Mouse (Mus musculus) neural tube, embryonic 13.5 days (tissue): ENCODE data around the gene Angpt4. TPM values are rescaled to one million over a fixed set of nuclear protein-coding genes. Genes with fewer than 3 reads are reported as not detected.

Experiments
- ATAC-seq: fragments of 200-750 bp; cut with Nextera tagmentation; 2 replicates; pipeline ENCODE4 v1.8.0; 2017; ENCODE audit warnings: low read depth, mild to moderate bottlenecking, moderate TSS enrichment, moderate library complexity
- H3K27ac ChIP-seq: fragments of 300-500 bp; sonication (generic); replicated peaks from 2 replicates; pipeline ENCODE4 v1.5.1; 2015; ENCODE audit warnings: moderate library complexity, mild to moderate bottlenecking, inconsistent platforms
- H3K27me3 ChIP-seq: fragments of 300-500 bp; sonication (generic); 2 replicates; pipeline ENCODE4 v1.6.1; 2015; ENCODE audit warnings: mild to moderate bottlenecking, inconsistent platforms
- H3K36me3 ChIP-seq: fragments of 300-500 bp; sonication (generic); 2 replicates; pipeline ENCODE4 v1.6.1; 2015; ENCODE audit warnings: mild to moderate bottlenecking, inconsistent platforms
- H3K4me1 ChIP-seq: fragments of 300-500 bp; sonication (generic); replicated peaks from 2 replicates; pipeline ENCODE4 v1.6.1; 2015; ENCODE audit warnings: inconsistent platforms
- H3K4me2 ChIP-seq: fragments of 300-500 bp; sonication (generic); 2 replicates; pipeline ENCODE4 v1.6.1; 2015; ENCODE audit warnings: inconsistent platforms, mild to moderate bottlenecking, moderate library complexity
- H3K4me3 ChIP-seq: fragments of 300-500 bp; sonication (generic); 2 replicates; pipeline ENCODE4 v1.5.1; 2015; ENCODE audit warnings: mild to moderate bottlenecking, inconsistent platforms
- H3K9ac ChIP-seq: fragments of 300-500 bp; sonication (generic); 2 replicates; pipeline ENCODE4 v1.6.1; 2015; ENCODE audit warnings: moderate library complexity, mild to moderate bottlenecking, inconsistent platforms
- H3K9me3 ChIP-seq: fragments of 300-500 bp; sonication (generic); 2 replicates; pipeline ENCODE4 v1.6.1; 2016; ENCODE audit warnings: inconsistent platforms
- WGBS: fragments of 180-500 bp; shearing (Covaris S2); methylation state at CpG from one replicate; pipeline ENCODE4 v1.1.7; 2015; 5-methylcytosine and 5-hydroxymethylcytosine counted together
- polyA plus RNA-seq: library from polyadenylated mRNA; unstranded; fragments of >200 nt; fragmentation: Nextera tagmentation; extraction: Ambion mirVana; gene quantifications from 2 replicates; pipeline ENCODE4 v1.2.1, GENCODE M21; 2015

The Angpt4 gene
- polyA plus RNA-seq, 1 experiment from 2014 or later = 0.63 TPM

DNA sequence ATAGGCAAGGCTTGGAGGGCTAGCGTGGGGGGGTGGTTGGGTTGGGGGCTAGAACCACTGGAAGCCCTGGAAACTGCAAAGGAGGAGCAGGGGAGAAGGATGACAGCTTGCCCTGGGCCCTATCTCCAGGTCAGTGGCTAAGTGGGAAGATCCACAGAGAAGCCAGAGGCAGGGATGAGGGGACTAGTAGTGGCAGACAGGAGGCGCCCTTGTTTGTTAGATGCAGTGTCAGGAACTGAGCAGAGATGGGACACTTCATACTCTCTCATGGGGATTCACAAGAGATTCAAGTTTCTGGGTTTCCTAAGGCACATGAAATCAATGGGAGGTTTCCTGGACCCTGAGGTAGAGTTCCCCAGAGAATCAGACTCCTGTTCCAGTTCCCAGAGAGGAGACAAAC lies 30.3 kb downstream of the Angpt4 start:
- no peaks in the 10 kb centered on the region for H3K9me3 ChIP-seq
- H3K27me3 ChIP-seq = no peaks in the 10 kb centered on the region
- H3K36me3 ChIP-seq = no peaks in the 10 kb centered on the region
- no peak overlapping the region for H3K27ac ChIP-seq
- no peak for ATAC-seq
- no peak overlapping the region for H3K4me3 ChIP-seq
- no peak overlapping the region for H3K9ac ChIP-seq
- no peak overlapping the region for H3K4me2 ChIP-seq
- WGBS = 41% methylated on average over 2 of the region's 2 CpGs
- peaks cover 12% of the 10 kb centered on the region for H3K4me1 ChIP-seq

DNA sequence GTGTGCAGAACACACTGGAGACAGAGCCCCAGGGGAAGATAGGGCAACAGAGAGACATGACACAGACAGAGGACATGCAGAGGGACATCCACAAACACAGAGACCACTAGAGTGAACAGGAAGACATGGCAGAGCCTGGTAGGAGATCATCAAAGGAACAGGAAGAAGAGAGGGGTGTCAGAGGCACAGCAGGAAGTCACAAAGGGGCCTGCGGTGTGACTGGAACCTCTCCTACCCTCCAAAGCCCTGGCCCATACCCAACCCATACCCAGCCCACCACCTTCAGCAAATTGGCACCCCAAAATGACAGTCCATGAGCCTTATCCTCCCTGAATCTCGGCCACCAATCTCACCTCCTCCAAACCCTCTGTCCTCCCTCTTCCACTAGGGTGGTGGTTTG lies 33.1 kb downstream of the Angpt4 start:
- H3K27me3 ChIP-seq = no peaks in the 10 kb centered on the region
- no peaks in the 10 kb centered on the region for H3K4me1 ChIP-seq
- no peak for ATAC-seq
- no peaks in the 10 kb centered on the region for H3K9me3 ChIP-seq
- H3K27ac ChIP-seq = no peak overlapping the region
- H3K36me3 ChIP-seq = no peaks in the 10 kb centered on the region
- WGBS = 65% methylated on average over 2 of the region's 2 CpGs
- no peak overlapping the region for H3K9ac ChIP-seq
- no peak overlapping the region for H3K4me2 ChIP-seq
- no peak overlapping the region for H3K4me3 ChIP-seq

DNA sequence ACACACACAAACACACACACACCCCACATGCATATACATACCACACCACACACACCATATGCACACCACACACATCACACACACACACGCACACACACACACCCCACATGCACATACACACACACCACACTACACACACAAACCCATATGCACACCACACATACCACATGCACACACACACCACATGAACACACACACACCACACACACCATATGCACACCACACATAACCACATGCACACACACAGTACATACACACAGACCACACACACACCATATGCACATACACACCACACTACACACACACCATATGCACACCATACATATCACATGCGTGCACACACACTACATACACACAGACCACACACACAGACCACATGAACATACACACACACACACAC lies 36.6 kb downstream of the Angpt4 start:
- Histone ChIP-seq H3K4me1 (no peaks in the 10 kb centered on the region), H3K9me3 (no peaks in the 10 kb centered on the region), H3K36me3 (no peaks in the 10 kb centered on the region), H3K4me3 (no peak overlapping the region), H3K27ac (no peak overlapping the region), H3K4me2 (no peak overlapping the region), H3K9ac (no peak overlapping the region), H3K27me3 (no peaks in the 10 kb centered on the region)
- 93% methylated on average over 2 of the region's 2 CpGs for WGBS
- no peak for ATAC-seq

DNA sequence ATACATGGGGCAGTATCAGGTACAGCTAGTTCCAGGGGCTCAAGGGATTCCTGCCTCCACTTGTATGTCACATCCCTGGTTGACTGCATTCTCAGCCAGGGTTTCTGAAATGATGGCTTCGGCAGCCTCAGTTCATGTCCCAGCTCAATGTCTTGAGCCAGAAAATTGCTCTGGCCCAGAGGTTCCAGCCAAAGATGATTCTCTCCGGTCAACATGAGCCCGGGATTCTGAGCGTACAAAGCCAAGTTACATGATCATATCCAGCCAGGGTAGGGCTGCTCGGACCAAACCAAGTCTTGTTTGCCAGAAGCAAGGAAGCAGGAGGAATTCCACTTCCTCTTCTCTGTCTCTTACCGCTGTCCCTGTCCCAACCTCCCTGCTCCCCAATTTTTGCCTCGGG lies 37.3 kb downstream of the Angpt4 start:
- Histone ChIP-seq H3K27me3 (no peaks in the 10 kb centered on the region), H3K4me3 (no peak overlapping the region), H3K9ac (no peak overlapping the region), H3K4me1 (no peaks in the 10 kb centered on the region), H3K36me3 (no peaks in the 10 kb centered on the region), H3K9me3 (no peaks in the 10 kb centered on the region), H3K4me2 (no peak overlapping the region), H3K27ac (no peak overlapping the region)
- 86% methylated on average over 7 of the region's 7 CpGs for WGBS
- ATAC-seq = no peak

GRCm38 (mm10) chr2:151949082-151949774 lies 38.2 kb downstream of the Angpt4 start:
- H3K4me2 ChIP-seq = no peak overlapping the region
- no peak overlapping the region for H3K4me3 ChIP-seq
- ATAC-seq = no peak
- no peaks in the 10 kb centered on the region for H3K27me3 ChIP-seq
- H3K36me3 ChIP-seq = no peaks in the 10 kb centered on the region
- H3K27ac ChIP-seq = no peak overlapping the region
- no peak overlapping the region for H3K9ac ChIP-seq
- H3K4me1 ChIP-seq = no peaks in the 10 kb centered on the region
- 54% methylated on average over 2 of the region's 2 CpGs for WGBS
- H3K9me3 ChIP-seq = no peaks in the 10 kb centered on the region

GRCm38 (mm10) chr2:151953665-151954064 lies 42.7 kb downstream of the Angpt4 start:
- H3K27me3 ChIP-seq = no peaks in the 10 kb centered on the region
- no peaks in the 10 kb centered on the region for H3K36me3 ChIP-seq
- no peak overlapping the region for H3K9ac ChIP-seq
- H3K9me3 ChIP-seq = no peaks in the 10 kb centered on the region
- H3K4me3 ChIP-seq = no peak overlapping the region
- 90% methylated on average over 8 of the region's 8 CpGs for WGBS
- ATAC-seq = no peak
- no peak overlapping the region for H3K27ac ChIP-seq
- no peak overlapping the region for H3K4me2 ChIP-seq
- no peaks in the 10 kb centered on the region for H3K4me1 ChIP-seq

GRCm38 (mm10) chr2:151956500-151957137 lies 45.6 kb downstream of the Angpt4 start:
- WGBS = 81% methylated on average over 4 of the region's 4 CpGs

DNA sequence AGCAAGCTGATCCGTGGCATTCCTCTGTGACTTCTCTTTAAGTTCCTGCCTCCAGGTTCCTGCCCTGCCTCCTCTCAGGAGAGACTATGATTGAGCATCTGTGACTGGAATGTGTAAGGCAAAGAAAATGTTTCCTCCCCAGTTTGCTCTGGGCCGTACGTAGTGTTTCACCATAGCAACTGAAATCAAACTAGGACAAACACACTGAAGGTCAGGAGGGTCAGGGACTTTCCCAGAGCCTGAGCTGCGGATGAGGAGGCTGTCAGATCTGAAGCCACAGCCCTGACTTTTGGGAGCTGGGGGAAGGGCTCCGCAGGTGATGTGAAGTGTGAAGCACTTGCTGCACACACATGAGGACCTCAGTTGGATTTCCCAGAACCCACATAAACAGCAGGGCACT lies 48.3 kb downstream of the Angpt4 start:
- Histone ChIP-seq H3K36me3 (no peaks in the 10 kb centered on the region), H3K27me3 (no peaks in the 10 kb centered on the region), H3K4me3 (no peak overlapping the region), H3K9ac (no peak overlapping the region), H3K9me3 (no peaks in the 10 kb centered on the region), H3K4me1 (peaks cover 29% of the 10 kb centered on the region), H3K27ac (no peak overlapping the region), H3K4me2 (no peak overlapping the region)
- ATAC-seq = no peak
- WGBS = 43% methylated on average over 5 of the region's 5 CpGs

More at GRCm38 (mm10) chr2:151956500-151957137, 45.6 kb downstream of the Angpt4 start:
- H3K4me2 ChIP-seq = no peak overlapping the region
- no peaks in the 10 kb centered on the region for H3K36me3 ChIP-seq
- H3K9ac ChIP-seq = no peak overlapping the region
- ATAC-seq = no peak
- H3K27ac ChIP-seq = no peak overlapping the region
- H3K27me3 ChIP-seq = no peaks in the 10 kb centered on the region
- H3K9me3 ChIP-seq = no peaks in the 10 kb centered on the region
- 0 out of 2 replicates have a peak, but pooled peaks cover 5% of the 10 kb centered on the region for H3K4me1 ChIP-seq
- no peak overlapping the region for H3K4me3 ChIP-seq

DNA sequence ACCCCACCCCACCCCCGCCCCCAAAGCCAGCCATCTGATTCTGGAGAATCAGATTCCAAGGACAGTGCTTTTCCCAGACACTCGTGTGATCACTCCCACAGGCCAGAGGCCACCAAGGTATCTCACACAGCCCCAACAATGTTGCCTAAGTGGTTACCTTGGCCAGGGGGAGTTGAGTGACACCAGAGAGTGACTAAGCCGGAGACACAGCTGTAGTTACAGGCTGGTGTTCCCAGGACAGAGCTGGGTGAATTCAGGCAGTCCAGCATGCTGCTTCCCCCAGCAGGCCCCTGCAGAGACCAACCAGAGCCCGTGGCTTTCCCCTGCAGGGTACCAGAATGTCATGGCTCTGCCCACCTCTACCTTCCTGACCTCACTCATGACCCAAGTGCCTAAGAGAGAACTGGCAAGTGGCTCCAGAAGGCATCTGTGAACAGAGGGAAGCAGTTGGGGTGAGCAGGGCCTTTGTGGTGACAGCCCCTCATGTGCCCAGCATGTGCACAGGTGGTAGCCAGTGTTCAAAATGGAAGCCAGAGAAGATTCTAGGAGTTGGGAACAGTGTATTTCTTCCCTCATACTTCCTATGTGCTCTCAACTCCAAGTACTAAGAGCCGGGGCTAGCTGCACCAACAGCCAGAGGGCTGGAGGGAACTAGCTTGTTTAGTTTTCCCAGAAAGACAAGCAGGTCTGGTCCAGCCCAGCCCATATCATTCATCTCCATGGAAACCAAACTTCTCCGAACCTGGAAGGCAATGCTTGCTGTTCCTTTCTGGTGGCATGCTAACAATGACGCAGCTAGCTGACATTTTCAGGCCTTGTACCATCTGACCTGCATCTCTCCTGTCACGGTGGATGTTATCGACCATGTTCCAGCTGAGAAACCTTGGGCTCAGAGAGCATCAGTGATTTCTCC lies 50.5 kb downstream of the Angpt4 start:
- 48% methylated on average over 9 of the region's 9 CpGs for WGBS
- ATAC-seq = no peak
- Histone ChIP-seq H3K4me3 (no peak overlapping the region), H3K9me3 (no peaks in the 10 kb centered on the region), H3K36me3 (no peaks in the 10 kb centered on the region), H3K4me2 (no peak overlapping the region), H3K4me1 (peaks cover 43% of the 10 kb centered on the region), H3K27me3 (no peaks in the 10 kb centered on the region), H3K27ac (no peak overlapping the region), H3K9ac (no peak overlapping the region)

GRCm38 (mm10) chr2:151962474-151962873 lies 51.5 kb downstream of the Angpt4 start:
- Histone ChIP-seq H3K36me3 (no peaks in the 10 kb centered on the region), H3K4me3 (no peak overlapping the region), H3K9me3 (no peaks in the 10 kb centered on the region), H3K4me1 (peaks cover 52% of the 10 kb centered on the region), H3K4me2 (no peak overlapping the region), H3K27me3 (no peaks in the 10 kb centered on the region), H3K9ac (no peak overlapping the region), H3K27ac (peak overlapping the region; percentile 33; the same call in 1 of the 2 replicates)
- WGBS = 57% methylated on average over 10 of the region's 10 CpGs
- ATAC-seq = 0 out of 2 replicates have a peak, but pooled peaks have one; percentile 40

DNA sequence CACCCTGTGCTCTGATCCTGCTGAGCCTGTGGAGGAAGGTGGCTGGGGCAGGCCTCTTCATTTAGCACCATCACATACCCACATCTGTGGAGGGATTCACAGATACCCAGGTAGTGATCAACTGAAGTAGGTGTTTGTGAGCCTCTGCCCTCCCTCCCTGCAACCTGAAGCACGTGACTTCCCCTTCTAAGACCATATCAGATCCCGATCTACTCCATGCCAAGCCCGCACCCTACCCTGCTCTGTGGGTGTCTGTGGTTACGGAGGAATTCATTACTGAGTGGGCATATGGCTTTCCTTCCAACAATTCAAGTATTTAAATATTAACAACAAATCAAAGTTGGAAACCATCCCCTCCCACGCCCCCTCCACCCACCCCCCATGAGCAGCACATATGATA lies 52.3 kb downstream of the Angpt4 start:
- ATAC-seq = no peak
- no peaks in the 10 kb centered on the region for H3K27me3 ChIP-seq
- WGBS = 82% methylated on average over 5 of the region's 5 CpGs
- H3K4me1 ChIP-seq = peaks cover 60% of the 10 kb centered on the region
- H3K9ac ChIP-seq = no peak overlapping the region
- no peak overlapping the region for H3K4me3 ChIP-seq
- no peaks in the 10 kb centered on the region for H3K36me3 ChIP-seq
- no peak overlapping the region for H3K27ac ChIP-seq
- no peaks in the 10 kb centered on the region for H3K9me3 ChIP-seq
- H3K4me2 ChIP-seq = no peak overlapping the region

DNA sequence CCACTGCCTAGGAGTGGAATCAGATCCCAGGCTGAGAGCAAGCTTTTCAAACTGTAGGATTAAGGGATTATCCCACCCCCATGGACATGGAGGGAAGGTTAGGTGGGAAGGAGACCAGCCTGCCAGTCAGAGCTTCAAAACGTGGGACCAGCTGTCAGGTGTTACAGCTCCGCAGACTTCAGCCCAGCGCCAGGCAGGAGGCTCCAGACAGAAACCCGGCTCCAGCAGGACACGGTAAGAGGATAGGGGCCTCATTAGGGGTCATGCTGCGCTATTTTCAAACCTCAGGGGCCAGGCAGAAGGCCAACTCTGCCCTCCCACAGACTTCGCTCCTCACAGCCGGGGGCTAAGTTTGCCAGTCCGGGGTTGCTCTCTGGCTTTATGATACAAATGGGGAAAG lies 53.0 kb downstream of the Angpt4 start:
- no peak for ATAC-seq
- H3K36me3 ChIP-seq = 0 out of 2 replicates have a peak, but pooled peaks cover 5% of the 10 kb centered on the region
- H3K9me3 ChIP-seq = no peaks in the 10 kb centered on the region
- no peak overlapping the region for H3K4me2 ChIP-seq
- H3K4me3 ChIP-seq = no peak overlapping the region
- no peak overlapping the region for H3K9ac ChIP-seq
- H3K4me1 ChIP-seq = peaks cover 68% of the 10 kb centered on the region
- H3K27me3 ChIP-seq = no peaks in the 10 kb centered on the region
- H3K27ac ChIP-seq = 0 out of 2 replicates have a peak overlapping the region, but pooled peaks have one; percentile 28
- WGBS = 4% methylated on average over 9 of the region's 9 CpGs
